Mouse (Mus musculus) heart, adult 11 months (tissue): ENCODE results near the gene Tmpo.

ENCODE experiments used
- DNase-seq: peaks from one replicate; pipeline ENCODE4 v3.0.0; 2022

Gene Tmpo

DNA sequence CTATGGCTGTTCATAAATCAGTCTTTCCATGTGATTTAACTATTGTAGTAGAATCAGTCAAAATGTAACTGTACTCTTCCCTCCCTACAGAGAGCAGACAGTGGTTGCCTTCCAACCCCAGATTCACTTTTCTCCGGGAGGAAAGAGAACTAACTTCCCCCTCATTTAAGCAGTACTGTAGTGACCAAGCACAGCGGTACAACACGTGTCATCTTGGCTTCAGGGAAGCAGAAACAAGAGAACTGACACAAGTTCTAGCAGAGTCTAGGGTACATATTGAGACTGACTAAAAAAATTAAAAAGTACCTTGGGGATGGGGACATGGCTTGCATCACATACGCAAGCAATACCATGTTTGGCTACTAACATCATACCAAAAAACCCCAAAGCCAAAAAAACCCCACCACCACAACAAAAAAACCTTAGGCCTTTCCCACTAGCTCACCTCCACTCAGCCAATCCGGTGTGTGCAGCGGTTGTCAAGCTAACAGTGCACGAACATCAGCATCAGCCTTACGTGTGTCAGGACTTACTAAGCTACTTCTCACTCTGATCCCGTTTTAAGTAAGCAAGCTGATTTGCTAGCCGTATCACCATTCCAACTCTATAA is 27.1 kb downstream of the Tmpo start:
- peak; percentile 82 for DNase-seq

DNA sequence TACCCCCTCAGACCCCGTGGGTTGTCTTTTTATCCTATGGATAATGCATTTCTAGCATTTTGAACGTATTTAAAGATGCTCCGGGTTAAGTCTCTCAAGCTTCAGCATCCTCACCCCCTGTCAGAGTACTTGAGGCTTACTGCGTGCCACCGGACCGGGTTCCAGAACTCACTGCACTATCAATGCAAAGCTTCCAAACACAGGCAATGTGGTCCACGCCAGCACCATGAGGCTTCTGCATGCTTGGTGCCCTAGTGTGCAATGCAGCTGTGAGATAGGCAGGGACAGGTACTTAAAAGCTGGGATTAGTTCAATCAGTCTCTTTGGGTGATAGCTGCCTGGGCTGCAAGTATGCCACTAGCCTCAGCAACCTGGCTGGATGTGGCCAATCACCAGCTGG is 35.7 kb downstream of the Tmpo start:
- DNase-seq: peak; percentile 76

DNA sequence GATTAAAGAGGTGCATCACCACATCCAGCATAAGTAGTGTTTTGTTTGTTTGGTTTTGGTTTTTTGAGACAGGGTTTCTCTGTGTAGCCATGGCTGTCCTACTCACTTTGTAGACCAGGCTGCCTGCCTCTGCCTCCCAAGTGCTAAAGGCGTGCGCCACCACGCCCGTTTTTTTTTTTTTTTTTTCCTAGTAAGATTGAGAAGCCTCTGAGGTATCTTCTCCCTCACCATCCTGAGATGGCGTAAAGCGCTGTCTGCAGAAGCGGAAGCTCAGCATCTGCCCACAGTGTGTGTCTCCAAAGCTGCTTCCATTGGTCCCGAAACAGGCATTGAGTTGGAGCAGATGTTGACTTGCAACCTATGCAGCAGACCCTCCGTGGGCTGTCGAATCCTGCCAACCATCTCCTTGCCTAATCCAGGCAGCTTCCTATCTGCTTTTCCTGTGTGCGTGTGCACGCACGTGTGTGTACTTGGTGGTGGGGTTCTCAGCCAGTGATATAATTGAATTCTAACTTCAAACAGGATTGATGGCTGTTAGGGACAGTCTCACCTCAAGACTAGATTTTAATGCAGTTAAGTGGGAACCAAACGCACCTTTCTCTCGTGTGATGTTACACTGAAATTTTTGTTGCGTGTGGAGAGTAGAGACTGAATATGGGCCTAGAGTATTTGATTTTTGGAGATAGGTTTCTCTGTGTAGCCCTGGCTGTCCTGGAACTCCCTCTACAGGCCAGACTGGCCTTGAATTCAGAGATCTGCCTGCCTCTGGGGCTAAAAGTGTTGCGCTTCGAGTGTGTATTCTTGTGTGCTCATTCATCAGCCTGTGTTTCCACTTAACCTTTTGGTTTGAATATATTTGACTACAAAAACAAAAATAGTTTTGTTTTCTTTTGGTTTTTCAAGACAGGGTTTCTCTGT is 37.5 kb downstream of the Tmpo start:
- peak; percentile 82 for DNase-seq

DNA sequence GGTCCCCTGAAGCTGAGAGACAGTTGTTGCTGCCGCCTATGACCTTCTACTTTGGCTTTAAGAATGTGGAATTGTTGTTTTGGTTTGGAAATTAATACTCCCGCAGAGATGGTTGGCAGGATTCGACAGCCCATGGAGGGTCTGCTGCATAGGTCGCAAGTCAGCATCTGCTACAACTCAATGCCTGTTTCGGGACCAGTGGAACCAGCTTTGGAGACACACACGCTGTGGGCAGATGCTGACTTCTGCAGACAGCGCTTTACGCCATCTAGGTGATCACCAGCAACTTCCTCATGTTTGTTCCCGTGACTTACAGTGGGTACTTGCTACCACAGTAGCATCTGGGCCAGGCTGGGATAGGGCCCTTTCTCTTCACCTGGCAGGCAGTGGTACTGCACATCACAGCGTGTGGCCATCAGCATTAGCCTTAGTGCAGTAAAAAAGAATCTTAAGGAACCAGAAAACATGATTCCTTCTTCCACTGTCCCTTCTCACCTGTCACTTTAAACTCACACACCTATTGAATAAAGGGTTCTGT is 38.4 kb downstream of the Tmpo start:
- peak; percentile 84 for DNase-seq

DNA sequence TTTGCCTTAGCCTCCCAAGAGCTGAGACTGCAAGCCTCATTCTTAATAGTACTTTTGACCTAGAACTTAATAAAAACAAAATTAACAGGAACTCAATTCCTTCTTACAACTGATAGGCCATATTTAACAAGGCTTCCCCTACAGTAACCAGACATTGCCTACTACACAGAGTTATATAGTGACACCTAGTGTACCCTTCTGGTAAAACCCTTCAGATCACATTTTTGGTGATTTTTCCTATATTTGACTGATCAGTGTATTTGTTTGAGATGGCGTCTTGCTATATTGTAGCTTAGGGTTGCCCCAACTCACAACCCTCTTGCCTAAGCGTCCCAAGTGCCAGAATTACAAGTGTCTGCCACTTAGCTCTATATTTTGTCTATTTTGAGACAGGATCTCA is 39.6 kb downstream of the Tmpo start:
- DNase-seq: peak; percentile 68

DNA sequence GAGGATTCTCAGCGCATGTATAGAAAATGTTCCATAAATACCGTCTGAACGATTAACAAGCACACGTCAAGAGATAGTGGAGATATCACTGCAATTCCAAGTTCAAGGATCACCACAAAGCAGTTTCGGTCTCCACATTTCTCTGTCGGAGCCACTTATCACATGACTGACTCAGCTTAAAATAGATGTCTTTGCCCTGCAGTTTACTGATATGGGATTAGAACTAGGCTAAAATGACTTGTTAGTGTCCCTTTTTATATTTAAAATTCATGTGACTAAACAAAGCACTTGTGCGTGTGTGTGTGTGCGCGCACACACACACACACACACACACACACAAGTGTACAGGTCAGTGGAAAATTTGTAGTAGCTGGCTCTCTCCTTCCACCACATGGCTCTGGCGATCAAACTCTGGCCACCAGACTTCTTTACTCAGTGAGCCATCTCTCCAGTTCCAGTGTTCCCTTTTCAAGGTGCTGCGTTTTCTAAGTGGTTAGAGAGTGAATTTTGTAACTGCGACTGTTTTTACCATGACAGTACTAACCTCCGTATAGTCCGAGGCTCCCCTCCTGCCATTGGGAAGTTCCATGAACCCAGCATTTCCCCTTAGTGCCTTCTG is 41.9 kb downstream of the Tmpo start:
- peak; percentile 82 for DNase-seq

DNA sequence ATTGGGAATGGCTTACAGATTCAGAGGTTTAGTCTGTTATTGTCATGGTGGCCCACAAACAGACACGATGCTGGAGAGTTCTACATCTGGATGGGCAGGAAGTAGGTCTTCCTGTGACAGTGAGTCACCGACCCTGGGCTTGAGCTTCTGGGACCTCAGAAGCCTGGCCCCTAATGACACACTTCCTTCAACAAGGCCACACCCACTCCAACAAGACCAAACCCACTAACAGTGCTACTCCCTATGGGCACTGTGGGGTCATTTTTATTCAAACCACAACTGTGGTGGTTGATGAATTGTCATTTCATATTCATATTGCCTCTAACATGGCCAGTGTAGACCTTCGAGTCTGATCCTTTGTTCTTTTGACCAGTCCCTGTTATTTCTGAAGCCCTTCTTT is 42.8 kb downstream of the Tmpo start:
- peak; percentile 95 for DNase-seq

DNA sequence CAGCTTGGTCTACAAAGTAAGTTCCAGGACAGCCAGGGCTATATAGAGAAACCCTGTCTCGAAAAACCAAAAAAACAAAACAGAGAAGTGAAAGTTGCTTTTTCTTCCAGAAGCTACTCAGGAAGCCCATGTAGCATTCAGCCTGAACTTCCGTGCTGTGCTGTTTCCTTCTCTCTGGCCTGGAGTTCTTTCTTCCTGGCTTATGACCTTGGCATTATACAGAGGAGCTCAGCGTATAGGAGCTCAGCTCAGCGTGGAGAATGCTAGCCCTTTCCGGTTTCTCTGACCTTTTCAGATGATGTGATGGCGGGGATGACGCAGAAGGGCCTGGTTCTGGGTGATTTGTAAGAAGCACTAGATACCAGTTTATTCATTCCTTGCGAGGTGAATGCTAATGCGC is 43.7 kb downstream of the Tmpo start:
- DNase-seq: peak; percentile 95

DNA sequence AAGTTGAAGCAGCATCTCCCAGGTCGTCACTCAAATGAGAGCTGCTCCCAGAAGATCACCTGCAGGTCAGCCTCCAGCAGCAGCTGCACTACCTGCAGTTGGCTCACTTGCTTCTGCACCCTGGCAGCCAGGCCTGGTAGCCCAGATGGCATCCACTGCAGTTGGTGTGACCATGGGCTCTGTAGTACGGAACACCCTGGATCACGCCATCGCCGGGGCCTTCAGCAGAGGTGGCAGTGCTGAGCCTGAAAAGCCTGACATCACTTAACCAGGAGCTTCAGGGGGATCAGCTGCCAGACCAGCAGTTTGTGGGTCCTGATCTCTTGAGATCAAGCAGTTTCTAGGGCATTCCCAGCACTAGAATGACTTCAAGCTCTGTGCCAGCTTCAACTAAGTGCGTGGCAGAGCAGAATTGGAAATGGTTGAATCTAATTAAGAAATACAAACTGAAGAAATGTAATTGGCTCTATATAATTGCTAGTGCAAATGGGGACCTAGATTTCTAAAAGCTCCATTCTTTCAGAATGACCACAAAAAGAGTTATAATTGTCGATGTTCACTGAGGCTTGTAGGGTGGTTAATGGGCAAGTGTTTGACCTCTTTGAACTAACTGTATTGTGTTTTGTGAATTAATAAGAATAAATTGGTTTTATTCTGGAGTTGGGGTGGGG is 45.7 kb downstream of the Tmpo start:
- DNase-seq: peak; percentile 81

DNA sequence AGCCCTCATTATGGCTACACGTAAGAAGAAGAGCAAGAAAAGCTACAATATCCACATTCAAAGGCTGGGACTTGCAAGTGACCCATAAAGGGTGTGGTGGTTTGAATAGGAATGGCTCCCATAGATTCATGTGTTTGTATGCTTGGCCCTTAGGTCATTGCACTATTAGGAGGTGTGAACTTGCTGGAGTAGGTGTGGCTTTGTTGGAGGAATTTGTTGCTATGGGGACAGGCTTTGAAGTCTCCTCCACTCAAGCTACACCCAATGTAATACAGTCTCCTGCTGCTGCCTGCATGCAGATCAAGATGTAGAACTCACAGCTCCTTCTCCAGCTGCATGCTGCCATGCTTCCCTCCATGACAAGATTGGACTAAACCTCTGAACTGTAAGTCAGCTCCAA is 49.5 kb downstream of the Tmpo start:
- DNase-seq: no peak

DNA sequence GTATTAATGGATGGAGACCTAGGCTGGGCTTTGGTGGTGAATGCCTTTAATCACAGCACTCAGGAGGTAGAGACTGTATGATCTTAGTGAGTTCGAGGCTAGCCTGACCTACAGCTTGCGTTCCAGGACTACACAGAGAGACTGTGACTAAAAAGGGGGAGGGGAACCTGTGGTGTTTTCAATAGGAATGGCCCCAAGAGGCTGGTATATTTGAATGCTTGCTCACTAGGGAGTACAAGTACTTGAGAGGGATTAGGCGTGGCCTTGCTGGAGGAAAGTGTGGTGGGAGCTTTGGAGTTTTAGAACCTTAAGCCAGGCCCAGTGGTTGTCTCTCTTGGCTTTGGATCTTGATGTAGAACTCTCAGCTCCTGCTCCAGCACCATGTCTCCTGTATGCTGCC is 50.3 kb downstream of the Tmpo start:
- DNase-seq: no peak

DNA sequence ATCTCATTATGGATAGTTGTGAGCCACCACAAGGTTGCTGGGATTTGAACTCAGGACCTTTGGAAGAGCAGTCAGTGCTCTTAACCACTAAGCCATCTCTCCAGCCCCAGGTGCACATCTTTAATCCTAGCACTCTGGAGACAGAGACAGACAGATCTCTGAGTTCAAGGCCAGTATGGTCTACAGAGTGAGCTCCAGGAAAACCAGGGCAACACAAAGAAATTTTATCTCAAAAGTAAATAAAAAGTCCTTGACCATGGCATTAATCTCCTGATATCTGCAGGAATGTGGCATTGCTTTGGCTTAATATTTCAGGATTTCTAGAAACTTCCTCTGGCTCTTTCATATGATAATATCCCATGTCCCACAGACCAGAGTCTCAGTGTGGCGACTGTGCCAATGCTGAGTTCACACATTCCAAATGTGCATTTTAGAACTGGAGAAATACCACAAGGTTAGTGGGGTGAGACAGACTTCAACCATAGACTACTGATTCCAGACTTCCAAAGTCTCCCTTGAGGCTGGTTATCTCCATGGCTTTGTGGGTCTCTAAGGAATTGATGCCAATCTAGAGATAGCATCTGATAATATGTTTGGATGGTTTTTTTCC is 52.5 kb downstream of the Tmpo start:
- no peak for DNase-seq

DNA sequence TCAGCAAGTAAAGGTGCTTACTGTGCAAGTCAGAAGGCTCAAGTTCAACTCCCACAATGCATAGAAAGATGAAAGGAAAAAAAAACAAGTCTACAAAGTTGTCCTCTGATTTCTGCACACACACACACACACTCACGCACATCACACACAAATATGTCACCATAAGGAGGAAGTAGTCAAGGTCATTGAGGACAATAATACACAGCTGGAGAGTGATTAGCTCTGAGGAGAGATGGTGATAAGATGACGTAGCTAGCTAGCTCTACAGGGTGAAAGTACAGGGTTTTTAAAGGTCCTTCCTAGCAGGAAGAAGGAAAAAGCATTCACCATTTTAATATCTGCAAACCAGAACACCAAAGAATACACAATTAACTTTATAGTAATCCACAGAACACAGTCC is 53.7 kb downstream of the Tmpo start:
- no peak for DNase-seq

DNA sequence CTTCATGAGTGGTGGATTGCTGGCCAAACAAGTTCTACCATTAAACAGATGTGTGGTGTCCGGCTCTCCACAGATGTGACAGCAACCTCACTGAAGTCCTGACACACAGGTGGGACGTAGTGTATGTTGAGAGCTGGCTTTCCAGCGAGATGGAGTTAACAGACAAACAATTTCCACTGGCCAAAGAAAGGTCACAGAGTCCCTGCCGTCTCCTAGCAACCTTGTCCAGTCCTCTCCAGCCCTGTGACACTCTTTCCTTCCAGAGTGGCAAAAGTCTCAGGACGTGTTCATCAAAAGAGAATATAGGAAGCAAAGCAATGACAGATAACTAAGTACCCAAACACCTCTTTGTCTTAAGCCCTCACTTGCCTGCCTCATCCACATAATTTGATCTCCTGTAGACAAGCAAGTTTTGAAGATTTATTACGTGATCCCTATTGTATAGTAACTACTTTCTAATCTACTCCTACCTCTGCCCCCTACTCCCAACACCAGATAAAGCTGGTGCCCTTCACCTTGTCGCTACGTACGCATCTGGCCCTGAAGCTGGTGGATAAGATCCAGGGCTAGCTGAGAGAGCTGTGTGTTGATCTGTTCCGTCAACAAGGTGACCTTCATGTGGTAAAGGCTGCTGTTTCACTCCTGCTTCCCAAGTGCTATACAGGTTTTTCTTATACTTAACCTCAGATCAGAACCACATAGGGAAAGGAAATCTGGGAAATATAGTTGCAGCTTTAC is 54.3 kb downstream of the Tmpo start:
- DNase-seq: peak; percentile 92

DNA sequence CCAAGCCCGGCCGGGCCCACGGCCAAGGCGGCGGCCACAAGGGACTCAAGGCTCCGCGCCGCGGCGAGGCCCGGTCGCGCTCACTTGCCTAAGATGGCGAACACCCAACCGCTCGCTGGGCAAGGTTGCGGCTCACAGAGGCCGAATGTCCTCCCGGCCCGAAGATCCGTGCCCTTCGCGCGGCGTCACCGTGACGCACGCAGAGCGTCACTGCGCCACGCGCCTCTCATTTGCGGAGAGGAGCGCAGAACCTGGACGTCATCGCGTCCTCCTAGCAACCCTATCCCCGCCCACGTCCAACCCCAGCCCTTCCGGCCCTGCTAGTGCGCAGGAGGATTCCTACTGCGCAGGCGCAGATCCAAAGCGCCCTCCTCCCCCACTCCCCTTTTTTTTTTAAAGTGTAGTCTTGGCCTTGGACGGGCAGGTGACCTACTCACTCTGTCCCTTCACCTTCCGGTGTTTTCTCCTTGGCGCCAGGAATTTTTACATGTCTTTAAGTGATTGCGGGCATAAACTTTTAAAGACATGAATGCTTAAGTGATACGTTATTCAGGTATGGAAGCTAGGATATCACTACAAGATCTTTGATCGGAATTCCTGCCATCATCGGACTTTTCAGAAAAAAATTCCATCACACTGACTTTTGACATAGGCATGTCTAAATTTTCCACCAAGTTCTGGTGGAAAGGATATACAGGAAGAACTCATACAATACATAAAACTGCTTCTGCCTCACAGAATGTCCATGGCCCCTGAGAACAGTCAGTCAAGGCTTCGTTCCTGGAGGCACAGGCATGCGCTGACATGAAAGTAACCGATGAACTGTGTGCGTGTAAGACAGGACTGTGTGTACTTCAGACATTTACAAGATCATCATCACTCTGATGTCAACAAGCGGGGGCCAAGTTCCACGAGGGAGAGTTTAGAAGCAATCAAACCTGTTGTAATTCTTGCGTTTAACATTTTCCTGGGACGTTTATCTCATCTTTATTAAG is 57.0 kb downstream of the Tmpo start, which contains the start of gene Slc25a3:
Slc25a3 (minus strand) TSS at position 232 of the 995 bp plus-strand sequence.
- DNase-seq: peak; percentile 100

DNA sequence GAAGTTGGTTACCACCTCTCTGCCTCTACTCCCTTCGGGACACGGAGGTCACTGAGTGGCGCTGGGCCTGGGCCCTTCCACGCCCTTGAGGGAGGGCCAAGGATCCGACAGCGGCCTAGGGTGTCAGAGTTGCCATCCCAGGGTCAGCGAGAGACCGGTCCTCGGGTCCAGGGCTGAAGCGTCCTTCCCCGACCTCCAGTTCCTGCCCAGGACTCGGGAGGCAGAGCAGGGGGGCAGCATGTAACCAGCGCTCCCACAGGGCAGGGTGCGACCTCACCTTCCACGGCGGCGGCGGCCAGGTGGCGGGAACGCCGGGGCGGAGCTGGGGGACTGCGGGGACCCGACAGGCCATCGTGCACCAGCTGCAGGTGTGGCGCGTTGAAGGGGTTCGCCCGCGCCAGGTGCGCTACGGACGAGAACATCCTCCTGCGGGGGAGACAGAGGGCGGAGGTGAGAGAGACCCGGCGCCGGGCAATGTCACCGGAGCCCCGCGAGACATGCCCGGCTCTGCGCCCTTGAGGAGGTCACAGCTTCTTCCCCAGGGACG is 57.8 kb downstream of the Tmpo start:
- no peak for DNase-seq

DNA sequence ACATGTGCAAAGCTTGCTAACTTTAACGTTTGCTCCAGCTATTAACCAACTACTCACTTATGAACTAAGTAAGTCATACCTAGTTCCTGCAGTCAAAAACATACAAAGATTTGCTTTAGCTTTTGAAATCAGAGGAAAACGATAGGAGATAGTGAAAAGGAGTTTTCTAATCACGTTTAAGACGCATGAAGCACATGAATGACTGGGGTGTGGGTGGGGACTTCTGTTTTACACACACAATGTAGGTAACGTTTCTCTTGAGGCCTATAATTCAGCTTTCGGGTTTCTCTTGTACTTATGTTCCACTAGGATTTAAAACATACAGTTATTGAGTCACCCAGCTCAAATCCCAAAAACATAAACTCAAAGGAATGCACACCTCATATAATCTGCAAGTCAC is 58.5 kb downstream of the Tmpo start:
- no peak for DNase-seq

DNA sequence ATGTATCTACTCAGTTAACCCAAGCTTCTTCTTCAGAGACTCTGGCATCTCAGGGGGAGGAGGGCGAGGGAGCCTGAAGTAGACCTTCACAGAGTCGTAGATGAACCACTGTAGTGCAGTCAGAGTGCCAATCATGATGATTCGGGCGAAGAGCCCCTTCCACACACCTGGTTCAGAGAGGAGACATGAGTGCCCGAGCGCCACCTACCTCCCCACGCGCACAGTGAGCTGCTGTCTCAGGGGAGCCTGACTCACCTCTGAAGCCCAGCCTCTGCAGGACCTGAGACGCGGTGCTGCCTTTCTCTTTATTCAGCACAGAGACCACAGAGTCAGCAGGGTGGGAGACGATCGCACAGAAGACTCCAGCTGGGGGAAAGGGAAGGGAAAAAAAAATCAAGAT is 64.2 kb downstream of the Tmpo start:
- peak; percentile 85 for DNase-seq

DNA sequence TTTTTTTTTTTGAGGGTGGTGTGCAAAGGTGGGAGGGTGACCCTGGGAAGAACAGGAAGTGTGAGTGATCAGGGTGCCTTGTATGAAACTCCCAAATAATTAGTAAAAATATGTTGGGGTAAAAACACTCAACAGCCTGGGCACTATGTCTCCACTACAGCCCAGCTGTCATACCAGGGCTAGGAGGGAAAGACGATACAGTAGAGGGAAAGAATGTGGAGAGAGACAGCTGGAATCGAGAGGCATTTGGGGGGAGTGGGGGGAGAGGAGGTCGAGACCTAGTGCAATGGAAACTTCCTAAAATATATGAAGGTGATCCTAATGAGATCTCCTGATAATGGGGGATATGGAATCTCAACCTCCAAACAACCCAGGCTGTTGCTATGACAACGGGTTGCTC is 71.3 kb downstream of the Tmpo start:
- no peak for DNase-seq

DNA sequence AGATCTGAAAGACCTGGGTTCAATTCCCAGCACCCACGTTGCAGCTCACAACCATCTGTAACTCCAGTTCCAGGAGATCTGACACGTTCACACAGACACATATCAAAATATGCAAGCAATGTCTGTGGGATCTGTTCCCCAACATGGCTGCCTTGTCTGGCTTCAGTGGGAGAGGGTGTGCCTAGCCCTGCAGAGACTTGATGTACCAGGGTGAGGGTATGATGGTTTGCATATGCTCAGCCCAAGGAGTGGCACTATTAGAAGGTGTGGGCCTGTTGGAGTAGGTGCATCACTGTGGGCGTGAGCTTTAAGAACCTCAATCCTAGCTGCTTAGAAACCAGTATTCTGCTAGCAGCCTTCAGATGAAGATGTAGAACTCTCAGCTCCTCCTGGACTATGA is 75.1 kb downstream of the Tmpo start:
- peak; percentile 76 for DNase-seq
